Mouse (Mus musculus): ENCODE data around the gene Dip2b.

- TF ChIP-seq POLR2A (IDR thresholded peaks at IDR 0.05; ENCODE audit: insufficient read depth, low read depth, low read length) (no peak), CTCF (IDR thresholded peaks at IDR 0.05; ENCODE audit: insufficient read depth, low read depth, low read length) (no peak)
Observed at GRCm38 (mm10) chr15:100039001-100039701, 687 bp downstream of the Dip2b start.

Measured in olfactory bulb, adult 2 months (tissue).